Mouse (Mus musculus): ENCODE results near the gene Bin2.

Gene Bin2

DNA sequence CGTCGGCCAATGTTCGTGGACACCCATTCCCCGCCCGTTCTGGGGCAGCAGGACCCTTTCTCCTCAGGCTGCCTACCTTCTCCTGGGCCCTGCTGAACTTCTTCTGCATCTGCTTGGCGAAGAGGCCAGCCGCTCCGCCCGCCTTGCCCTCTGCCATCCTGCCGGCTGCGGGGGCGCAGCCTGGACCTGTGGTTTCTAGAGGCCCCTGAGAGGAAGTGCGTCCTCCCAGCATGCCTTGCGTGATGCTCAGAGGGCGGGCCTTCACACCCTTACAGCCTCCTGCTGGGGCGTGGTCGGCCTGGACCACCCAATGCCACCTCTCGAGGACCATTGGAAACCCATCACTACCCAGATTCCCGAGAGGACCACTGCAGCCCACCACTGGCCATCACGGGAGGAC, at the start of gene Bin2:
Gene Bin2, minus strand, starts transcription at position 217 of the 400 bp plus-strand sequence.
- DNase-seq (ENCODE audit: low spot score): peak; percentile 72

DNA sequence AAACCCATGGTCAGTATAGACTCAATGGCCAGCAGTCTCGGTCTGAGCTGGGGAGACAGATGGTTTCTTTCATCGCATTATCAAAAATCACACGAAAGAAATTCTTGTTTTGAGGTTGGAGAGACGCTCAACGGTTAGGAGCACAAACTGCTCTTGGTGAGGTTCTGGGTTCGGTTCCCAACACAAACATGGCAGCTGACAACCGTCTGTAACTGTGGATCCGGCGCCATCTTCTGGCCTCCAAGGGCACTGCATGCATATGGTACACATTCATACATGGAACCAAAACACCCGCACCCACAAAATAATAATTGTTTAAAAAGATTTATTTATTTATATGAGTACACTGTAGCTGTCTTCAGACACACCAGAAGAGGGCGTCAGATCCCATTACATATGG, 49.2 kb upstream of the Bin2 start:
- no peak for DNase-seq (ENCODE audit: low spot score)

DNA sequence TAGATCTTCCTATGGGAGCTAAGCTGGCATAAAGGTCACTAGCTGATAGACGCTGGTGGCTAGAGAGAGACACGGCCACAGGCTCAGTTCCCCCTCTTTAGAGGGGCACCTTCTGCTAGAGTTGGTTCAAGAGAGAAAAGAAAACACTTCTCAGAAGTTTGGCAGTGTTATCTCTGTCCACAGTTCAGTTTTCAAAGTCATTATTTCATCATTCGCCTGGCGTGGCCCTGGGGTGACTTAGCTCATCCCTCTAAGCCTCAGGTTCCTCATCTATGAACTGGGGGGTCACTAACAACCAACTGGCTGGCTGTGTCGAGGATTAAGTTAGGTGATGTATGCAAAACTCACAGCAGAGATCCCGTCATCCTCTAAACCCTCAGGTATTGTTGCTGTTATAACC, 48.6 kb upstream of the Bin2 start:
- no peak for DNase-seq (ENCODE audit: low spot score)

DNA sequence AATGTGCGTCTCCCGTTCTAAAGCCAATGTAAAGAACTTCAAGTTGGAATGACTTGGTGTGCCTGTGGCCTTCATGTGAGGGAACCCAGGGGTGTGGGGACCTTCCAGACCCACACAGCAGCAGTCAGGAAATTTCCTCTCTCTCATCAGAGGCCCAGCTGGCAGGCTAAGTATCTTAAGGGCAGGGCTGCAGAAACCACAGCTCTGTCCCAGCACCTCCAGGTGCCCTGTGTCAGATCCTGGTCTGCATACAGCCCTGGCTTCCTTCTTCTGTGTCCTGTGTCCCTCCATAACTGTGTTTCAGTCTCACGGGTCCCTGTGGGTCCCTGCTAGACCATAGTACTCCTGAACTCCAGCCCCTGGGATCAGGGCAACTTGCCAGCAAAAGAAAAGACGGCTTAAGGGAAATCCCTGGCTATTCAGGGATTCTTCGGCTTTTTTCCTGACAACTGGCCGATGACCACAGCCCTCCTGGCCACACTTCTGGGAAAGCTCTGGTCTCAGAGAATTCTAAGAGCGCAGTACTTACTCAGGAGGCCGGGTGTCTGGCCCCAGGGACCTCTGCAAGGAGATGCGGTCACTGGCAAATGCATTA, 46.1 kb upstream of the Bin2 start:
- DNase-seq (ENCODE audit: low spot score): no peak

DNA sequence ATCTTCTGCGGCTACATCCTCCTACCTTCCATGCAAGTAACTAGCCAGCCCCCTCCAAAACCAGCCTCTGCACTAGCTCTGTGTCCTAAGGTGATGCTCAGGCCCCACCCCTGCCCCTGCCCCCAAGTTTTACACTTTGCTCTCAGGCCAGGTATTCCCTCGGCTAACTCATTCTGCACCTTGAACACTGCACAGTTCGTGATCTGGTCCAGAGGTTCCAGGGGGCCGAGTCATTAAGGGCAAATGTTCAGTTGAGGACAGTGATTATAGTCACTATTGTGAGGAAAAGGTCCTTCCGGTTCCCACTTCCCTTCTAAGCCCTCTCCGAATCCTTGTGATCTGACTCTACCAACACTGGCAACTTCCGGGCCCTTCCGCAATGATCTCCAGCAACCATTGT, 45.1 kb upstream of the Bin2 start:
- no peak for DNase-seq (ENCODE audit: low spot score)

DNA sequence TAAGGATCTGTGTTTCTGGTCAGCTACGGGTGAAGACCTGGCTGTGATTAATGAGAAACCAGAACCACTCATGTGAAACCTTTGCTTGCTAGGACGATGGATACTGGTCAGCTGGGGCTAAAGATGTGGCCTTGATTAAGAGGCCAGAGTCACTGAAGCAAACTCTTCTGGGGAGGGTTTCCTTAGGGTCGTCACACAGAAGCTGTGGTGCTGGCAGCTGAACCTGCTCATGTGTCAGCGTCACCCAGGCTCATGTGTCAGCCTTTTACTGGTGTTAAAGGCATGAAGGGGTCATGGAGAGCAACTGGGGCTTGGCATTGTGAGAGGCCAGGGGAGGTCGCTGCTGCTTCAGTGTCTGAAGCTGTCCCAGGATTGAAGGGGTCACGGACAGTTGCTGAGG, 41.5 kb upstream of the Bin2 start:
- no peak for DNase-seq (ENCODE audit: low spot score)

DNA sequence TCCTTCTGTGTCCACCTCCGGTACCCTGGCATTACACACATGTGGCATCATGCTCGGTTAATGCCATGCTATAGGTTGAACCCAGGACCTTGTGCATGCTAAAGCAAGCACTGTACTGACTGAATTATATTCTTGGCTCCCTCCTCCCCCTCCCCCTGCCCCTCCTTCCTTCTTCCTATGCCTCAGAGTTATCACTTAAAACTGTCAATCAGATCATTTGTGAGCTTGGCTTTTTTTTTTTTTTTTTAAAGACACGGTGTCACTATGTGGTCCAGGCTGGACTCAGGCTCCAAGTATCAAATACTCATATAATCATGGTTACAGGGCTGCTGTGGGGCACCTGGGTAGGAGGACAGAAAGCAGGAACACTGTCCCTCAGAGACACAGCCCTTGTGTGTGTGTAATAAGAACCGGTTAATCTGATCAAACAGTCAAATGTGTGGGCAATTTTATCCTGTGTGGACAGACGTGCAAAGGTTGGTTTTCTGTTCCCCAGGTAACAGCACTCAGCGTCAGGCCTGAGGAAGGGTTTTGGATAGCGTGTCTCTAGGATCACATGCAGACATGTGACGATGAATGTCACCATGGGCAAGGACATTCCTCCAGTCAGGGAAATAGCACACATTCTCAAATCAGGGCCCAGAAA, 39.2 kb upstream of the Bin2 start:
- DNase-seq (ENCODE audit: low spot score): no peak

DNA sequence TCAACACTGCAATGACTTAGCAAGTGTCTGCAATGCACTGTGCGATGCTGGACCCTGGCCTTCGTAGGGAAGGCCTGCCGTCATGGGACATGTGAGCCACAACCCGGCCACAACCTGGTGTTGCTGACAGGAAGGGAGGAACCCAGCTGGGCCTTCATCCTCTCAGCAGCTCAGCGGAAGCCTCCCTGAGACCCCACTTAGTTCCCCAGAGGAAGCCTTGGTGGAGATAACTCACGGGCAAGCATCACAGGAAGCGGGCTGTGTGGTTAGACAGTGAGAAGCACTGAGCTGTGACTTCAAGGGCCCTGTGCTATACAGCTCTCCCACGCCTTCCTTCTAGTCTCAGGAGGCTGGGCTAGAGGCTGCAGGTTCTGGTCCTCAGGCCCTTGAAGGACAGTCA, 36.9 kb upstream of the Bin2 start:
- DNase-seq (ENCODE audit: low spot score): peak; percentile 75

DNA sequence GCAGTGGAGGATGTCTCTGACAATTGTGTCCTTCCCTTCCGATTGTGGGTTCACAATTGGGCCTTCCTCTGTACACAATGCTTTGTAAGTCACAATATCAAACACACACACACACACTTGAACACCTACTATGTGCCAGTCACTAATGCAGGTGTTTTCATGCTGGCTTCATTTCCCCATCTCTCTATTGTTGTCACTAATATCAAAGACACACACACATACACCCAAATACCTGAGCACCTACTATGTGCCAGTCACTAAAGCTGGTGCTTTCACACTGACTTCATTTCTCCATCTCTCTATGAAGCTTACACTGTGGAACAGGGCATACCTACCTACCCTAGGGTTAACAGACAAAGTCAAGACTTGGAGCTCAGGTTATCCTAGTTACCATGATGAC, 36.0 kb upstream of the Bin2 start:
- no peak for DNase-seq (ENCODE audit: low spot score)

DNA sequence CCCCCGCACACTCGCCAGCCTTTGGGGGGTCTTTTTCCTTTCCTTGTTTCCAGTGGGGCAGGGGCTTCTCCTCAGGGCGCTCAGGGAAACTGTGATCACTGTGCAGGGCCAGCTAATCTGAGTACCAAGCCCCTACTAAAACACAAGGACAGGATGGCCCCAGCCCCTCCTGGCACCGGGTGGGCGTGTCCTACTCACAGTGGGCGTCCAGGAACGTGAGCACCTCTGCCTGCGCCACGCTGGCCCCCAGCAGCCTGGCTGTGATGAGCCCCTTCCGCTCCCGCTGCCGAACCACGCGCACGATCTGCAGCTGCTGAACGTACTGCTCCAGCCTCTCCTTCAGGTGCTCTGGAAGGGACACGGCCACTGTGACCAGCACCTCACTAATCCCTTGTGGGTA, 34.6 kb upstream of the Bin2 start:
- no peak for DNase-seq (ENCODE audit: low spot score)

DNA sequence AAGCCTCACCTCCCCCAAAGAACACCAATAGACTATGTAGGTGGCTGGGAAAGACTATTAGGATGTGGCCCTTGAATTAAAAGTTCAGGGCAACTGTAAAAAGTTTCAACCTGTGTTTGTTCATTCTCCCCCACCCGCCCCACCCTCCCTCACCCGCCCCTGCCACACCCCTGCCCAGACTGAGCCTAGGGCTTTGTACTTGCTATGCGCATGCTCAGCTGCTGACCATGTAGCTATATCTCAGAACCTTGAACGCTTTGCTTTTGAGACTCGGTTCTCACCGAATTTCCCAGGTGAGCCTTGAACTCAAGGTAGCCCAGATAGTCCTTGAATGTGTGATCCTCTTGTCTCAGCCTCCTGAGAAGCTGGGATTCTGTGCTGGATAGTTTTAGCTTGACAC, 32.5 kb upstream of the Bin2 start:
- no peak for DNase-seq (ENCODE audit: low spot score)

DNA sequence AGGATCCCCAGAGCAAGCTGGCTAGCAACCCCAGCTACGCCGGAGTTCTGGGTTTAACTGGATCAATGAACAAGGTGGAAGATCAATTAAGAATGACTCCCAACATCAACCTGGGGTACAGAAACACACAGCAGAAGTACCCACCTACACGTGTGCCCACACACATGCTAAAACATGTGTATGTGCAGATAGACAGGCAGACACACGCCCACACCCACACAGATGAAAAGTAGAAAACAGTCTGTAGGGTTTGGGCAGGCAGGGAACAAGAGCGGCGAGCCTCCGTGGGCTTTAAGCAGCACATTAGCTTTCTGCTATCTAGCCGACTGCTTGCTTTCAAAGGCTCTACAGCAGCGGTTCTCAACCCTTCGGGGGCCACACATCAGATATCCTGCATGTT, 31.8 kb upstream of the Bin2 start:
- DNase-seq (ENCODE audit: low spot score): no peak

DNA sequence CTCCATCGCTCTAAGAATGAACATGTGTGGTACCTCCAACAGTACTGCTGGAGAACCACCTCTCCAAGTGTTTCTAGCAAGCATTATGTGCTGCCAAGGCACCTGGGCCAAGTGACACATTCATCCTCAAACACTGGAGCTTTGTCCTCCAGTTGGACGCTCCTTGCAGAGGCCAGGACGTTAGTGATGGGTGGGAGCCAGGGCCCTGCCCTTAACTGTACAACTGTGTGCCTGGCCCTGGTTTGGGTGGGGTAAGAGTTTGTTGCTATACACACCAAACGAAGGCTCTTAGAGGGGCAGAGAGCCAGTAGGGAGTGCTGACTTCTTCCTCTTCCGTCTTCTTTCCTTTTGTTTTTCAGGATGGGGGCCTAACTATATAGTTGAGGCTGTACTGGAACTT, 31.1 kb upstream of the Bin2 start:
- DNase-seq (ENCODE audit: low spot score): no peak

DNA sequence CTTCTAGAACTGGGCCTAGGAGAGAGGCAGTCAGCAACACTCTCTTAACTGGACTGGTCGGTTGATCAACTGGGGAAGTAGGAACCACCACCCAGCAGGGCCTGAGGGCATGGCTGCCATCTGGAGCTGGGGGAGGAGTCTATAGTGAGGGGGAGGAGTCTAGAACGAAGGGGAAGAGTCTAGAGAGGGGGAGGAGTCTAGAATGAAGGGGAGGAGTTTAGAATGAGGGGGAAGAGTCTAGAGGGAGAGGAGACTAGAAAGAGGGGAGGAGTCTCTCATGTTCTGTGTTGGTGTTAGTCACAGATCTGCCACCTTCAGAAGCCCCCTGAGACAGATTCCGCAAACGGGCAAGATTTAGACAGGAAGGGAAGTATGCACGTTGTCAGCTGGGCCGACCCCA, 30.0 kb upstream of the Bin2 start:
- DNase-seq (ENCODE audit: low spot score): no peak

DNA sequence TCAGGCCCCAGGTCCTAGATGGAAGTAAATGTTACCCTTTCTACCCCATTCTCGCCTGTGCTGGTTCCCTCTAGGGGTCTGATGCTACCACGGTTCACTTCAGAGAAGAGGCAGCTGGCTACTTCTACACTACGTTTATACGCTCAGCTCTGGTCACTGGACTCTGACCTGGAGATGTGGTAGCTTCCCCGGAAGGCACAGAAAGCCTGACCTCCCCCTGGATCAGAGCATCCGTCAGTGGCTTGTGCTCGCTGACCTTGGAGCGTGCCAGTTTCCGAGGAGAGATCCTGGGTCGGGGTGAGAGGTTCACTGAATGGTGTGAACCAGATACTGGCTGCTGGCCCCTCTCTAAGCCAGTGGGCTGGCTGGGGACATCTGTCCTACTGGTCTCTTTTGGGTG, 28.7 kb upstream of the Bin2 start:
- no peak for DNase-seq (ENCODE audit: low spot score)

DNA sequence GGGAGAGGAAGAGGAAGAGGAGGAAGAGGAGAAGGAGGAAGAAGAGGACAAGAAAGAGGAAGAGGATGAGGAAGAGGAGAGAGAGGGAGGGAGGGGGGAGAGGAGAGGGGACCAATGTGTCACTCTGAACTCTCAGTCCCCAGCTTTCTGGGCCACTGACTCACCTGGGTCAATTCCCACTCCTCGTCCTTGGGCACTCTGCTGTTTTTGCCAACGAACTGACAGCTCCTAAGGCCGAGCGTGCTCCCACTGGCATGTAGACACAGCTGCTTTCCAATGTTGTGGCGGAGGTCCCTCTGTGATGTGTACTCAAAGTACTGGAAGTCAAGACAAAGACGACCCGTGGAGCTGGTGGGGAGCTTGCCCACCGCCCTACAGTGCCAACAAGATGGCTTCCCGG, 25.1 kb upstream of the Bin2 start:
- no peak for DNase-seq (ENCODE audit: low spot score)

DNA sequence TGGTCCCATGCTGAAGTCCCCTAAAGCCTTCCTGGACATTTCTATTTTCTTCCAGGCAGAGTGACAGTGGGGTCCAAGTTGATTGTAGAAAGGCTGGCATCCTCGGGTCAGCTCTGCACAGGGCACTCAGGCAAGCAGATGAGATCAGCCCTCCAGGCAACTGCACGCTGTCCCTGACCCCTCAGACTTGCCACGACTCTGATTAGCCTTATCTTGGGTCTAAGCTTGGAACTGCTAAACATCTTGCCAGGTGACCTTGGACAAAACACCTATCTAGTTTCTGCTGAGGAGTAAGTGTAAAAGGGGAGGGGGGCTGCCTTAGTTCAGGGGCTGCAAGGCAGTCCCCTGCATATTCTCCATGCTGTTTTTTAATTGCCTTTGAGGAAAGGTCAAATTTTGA, 22.6 kb upstream of the Bin2 start:
- no peak for DNase-seq (ENCODE audit: low spot score)

DNA sequence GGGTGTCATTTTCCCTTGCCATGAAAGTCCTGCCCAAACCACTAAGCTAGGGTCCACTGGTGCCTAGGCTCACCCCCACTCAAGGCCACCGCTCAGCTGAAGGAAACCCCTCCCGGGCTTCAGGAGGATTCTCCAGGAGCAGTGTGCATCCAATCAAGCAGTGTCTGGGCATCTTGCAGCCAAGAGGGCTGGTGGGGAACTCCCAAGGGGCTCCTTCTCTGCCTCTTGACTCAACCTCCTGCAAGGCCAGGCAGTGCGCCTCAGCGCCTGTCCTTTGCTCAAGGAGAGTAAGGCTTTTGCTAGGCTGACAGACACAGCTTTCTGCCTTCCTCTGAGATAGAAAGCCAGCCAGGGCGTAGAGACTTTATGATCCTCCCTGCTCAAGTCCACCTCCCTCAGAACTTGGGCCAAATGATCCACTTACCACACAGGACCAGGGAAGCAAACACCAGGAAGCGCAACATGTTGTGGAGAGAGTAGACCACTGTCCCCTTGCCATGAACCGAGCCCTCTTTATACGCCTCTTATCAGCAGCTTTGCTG, 18.1 kb upstream of the Bin2 start, which contains the start of gene Cela1:
Gene Cela1, minus strand, starts transcription at position 492 of the 542 bp plus-strand sequence.
- DNase-seq (ENCODE audit: low spot score): no peak

DNA sequence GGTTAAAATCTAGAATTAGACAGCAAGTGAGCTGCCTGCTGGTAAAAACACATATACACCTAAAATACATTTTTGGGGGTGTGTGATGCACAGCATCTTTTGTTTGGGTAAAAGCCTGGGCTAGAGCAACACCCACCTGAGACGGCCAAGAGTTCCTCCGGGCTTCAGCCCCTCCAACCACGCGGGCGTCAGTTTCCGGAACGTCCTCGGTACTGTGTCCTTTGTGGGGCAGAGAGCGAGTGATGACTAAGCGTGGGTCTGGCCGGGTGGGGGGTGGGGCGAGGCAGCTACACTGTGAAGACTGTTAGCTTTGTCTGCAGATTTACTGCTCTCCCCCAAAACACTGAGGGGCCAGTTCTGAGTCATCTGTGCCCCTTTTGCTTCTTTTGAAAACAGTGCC, 17.6 kb upstream of the Bin2 start:
- DNase-seq (ENCODE audit: low spot score): no peak

DNA sequence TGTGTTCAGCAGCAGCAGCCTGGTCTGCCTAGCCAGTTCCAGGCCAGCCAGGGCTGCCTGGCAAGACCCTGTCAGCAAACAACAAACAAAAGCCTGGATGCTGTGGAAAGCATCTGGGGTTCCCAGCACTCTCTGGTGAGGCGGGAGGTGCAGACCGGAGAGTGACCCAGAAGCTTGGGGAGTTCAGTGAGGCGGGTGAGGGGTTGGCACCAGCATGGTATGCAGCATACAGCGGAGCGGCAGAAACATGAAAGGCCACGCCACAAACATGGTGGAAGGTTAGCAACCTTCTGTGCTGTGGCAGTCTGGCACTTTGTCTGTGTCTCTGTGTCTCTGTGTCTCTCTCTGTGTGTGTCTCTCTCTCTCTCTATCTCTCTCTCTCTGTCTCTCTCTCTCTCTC, 17.1 kb upstream of the Bin2 start:
- DNase-seq (ENCODE audit: low spot score): no peak

DNA sequence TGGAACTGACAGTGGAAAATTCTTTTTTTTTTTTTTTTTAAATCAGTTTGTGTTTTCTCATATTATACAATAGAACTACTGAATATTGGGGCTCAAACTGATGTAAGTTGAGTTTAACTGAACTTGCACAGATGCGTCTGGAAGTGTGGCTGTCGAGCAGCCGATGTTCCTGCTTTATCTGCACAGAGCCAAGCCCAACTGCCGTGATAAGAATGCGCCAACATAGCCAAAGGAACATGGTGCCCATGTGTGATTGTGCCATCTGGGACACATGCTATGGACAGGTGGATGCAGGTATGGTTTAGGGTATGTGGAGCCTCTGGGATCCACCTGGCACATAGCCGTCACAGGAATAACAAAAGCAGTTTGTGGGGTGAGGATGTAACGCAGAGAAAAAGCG, 16.5 kb upstream of the Bin2 start:
- DNase-seq (ENCODE audit: low spot score): no peak

DNA sequence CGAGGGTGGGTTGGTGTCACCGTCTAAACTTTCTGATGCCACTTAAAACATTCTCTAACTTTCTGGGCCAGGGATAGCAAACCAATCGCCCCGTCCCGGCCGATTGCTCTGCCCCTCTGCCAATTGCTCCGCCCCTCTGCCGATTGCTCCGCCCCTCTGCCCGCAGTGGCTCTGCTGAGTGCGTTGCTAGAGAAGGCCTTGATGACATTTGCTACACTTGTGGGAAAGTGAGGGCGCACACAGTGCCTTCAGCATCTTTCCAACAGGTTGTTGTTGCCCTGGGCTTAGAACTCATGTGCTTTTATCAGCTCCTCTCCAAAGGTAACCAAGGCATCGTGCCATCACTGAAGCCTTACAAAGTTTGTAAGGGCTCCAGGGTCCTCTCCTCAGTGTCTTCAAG, 15.9 kb upstream of the Bin2 start:
- no peak for DNase-seq (ENCODE audit: low spot score)

DNA sequence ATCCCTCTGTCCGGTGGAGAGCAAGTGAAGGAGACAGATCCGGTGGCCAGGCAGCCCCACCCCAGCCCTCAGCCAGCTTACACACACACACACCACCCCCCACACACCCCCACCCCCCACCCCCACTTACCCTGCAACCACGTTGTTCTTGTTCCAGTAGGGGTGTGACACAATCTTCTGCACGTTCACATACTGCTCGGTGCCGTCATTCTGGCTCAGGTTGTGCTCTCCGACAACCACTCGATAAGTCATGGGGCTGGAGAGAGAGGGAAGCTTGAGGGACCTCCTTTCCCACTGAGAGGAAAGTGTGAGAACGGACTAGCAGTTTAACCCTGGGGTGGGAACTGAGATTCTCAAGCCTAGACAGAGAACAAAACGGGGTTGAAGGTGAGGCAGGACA, 15.1 kb upstream of the Bin2 start:
- no peak for DNase-seq (ENCODE audit: low spot score)

DNA sequence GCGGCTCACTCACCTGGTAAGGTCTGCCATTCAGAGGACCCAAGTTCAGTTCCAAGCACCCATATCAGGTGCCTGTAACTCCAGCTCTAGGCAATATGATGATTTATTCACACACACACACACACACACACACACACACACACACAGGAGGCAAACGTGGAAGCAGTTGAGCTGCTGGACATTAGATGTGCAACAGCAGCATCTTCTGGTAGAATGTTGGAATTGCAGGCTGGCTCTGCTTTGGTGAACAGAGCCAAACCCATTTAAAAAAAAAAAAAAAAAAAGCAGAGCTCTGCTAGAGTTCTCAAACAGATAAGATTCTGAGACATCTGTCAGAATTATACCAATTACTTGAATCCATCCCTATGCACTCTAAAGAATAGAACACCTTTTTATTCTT, 13.7 kb upstream of the Bin2 start:
- DNase-seq (ENCODE audit: low spot score): peak; percentile 85

All from lung, postnatal 25 days (tissue).